7 mouse cellular contexts compared by ENCODE assay signal in the genomic region with DNA sequence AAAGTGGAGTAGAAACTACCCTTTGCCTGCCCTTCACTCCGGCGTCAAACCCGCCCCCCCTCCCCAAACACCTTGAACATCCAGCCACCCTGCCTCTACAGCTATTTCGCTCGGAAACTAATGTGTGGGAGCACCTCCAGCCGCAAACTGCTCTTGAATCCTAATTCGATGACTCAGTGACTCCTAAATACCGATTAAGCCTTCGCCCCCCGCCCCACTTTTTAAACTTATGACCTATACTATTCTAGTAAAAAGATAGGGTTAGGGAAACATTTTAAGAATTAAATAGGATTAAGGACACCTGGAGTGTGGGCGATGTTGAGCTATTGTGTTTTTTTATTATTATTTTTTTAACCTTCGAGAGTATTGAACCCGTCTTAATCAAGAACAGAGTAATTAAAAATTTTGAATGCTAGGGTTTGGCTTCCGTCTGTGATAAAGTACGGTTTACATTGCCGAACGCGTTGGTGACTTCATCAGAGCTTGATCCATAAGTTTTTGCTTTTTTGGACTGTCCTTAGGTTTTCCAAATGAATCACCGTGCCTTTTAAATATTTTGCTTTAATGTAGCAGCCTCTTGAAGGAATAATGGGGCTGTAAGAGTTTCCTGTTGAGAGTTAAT. TPM values are rescaled to one million over a fixed set of nuclear protein-coding genes. Genes with fewer than 3 reads are reported as not detected.
DNase-seq lines count a peak whose midpoint lies in the region; ATAC-seq lines count a peak whose summit lies in the region.

No protein-coding gene starts in this region.

- H3K4me3 ChIP-seq in lung, embryonic 16.5 days (ENCODE audit: low read length): peak overlapping the region; percentile 98
- H3K4me3 ChIP-seq in embryonic facial prominence, embryonic 10.5 days: peak overlapping the region; percentile 92
- H3K4me3 ChIP-seq in hindbrain, embryonic 15.5 days: peak overlapping the region; percentile 97

- H3K4me1 ChIP-seq in lung, embryonic 16.5 days (replicated peaks; ENCODE audit: control insufficient read depth, insufficient read depth, low read length): peaks cover 19% of the 10 kb centered on the region
- peaks cover 38% of the 10 kb centered on the region for H3K4me1 ChIP-seq in embryonic facial prominence, embryonic 10.5 days
- H3K4me1 ChIP-seq in hindbrain, embryonic 15.5 days (replicated peaks): peaks cover 27% of the 10 kb centered on the region

- DNase-seq in lung, postnatal 10 days: no peak
- no peak for DNase-seq in embryonic facial prominence, embryonic 10.5 days (ENCODE audit: low spot score)
- DNase-seq in naive thymus-derived CD4-positive, alpha-beta T cell, adult 2 months (ENCODE audit: low read depth): peak; percentile 51
- DNase-seq in urinary bladder, postnatal 25 days (ENCODE audit: low spot score): no peak

- H3K4me2 ChIP-seq in lung, embryonic 16.5 days (ENCODE audit: low read depth, low read length): peak overlapping the region; percentile 79
- H3K4me2 ChIP-seq in hindbrain, embryonic 15.5 days: peak overlapping the region; percentile 73

- H3K9ac ChIP-seq in lung, embryonic 16.5 days (ENCODE audit: low read length): peak overlapping the region; percentile 99
- H3K9ac ChIP-seq in hindbrain, embryonic 15.5 days: peak overlapping the region; percentile 99

- no peak for ATAC-seq in lung, embryonic 16.5 days (ENCODE audit: low read depth)
- no peak for ATAC-seq in hindbrain, embryonic 15.5 days (ENCODE audit: low FRiP score, low read depth)
- no peak for ATAC-seq in inflammation-experienced regulatory T-cells, adult 6 months

- H3K27me3 ChIP-seq in lung, embryonic 16.5 days (ENCODE audit: control insufficient read depth, insufficient read depth, low read depth, low read length): no peaks in the 10 kb centered on the region
- no peaks in the 10 kb centered on the region for H3K27me3 ChIP-seq in embryonic facial prominence, embryonic 10.5 days (replicated peaks; ENCODE audit: low read depth, poor library complexity, severe bottlenecking)
- H3K27me3 ChIP-seq in hindbrain, embryonic 15.5 days: no peaks in the 10 kb centered on the region

- no peaks in the 10 kb centered on the region for H3K9me3 ChIP-seq in lung, embryonic 16.5 days (ENCODE audit: control insufficient read depth, low read length)
- H3K9me3 ChIP-seq in embryonic facial prominence, embryonic 10.5 days: no peaks in the 10 kb centered on the region
- no peaks in the 10 kb centered on the region for H3K9me3 ChIP-seq in hindbrain, embryonic 15.5 days

- H3K36me3 ChIP-seq in lung, embryonic 16.5 days (ENCODE audit: control insufficient read depth, insufficient read depth, low read length): no peaks in the 10 kb centered on the region
- peaks cover 1% of the 10 kb centered on the region; the same call in 1 of the 2 replicates for H3K36me3 ChIP-seq in embryonic facial prominence, embryonic 10.5 days (replicated peaks)
- H3K36me3 ChIP-seq in hindbrain, embryonic 15.5 days: no peaks in the 10 kb centered on the region

- H3K27ac ChIP-seq in lung, embryonic 16.5 days (ENCODE audit: low read length): peak overlapping the region; percentile 100
- H3K27ac ChIP-seq in embryonic facial prominence, embryonic 10.5 days (replicated peaks): peak overlapping the region; percentile 99
- peak overlapping the region; percentile 99 for H3K27ac ChIP-seq in hindbrain, embryonic 15.5 days (replicated peaks)

- WGBS in lung, embryonic 16.5 days: under 1% methylated on average over 19 of the region's 19 CpGs
- under 1% methylated on average over 19 of the region's 19 CpGs for WGBS in embryonic facial prominence, embryonic 10.5 days
- 0% methylated on average over 19 of the region's 19 CpGs for WGBS in hindbrain, embryonic 15.5 days

RNA-seq across cellular contexts. Expression of a gene that starts 0.9 kb away (rescaled TPM):
- polyA plus RNA-seq in lung, embryonic 16.5 days (2015; fragmentation: Nextera tagmentation; extraction: Ambion mirVana): 9.8 and 10.4 TPM in 2 replicates
- polyA plus RNA-seq in embryonic facial prominence, embryonic 10.5 days (2016; fragmentation: Nextera tagmentation; extraction: Ambion mirVana): 13.8 and 14.5 TPM in 2 replicates
- 12.6 and 14.7 TPM in 2 replicates for polyA plus RNA-seq in hindbrain, embryonic 15.5 days (2015; fragmentation: Nextera tagmentation; extraction: Ambion mirVana)
- 1 to 10 TPM; 1.6 to 1.7 (median 1.6) TPM for polyA plus RNA-seq in inflammation-experienced regulatory T-cells, adult 6 months (2017; shearing (Covaris generic))
